18 mouse cellular contexts compared by ENCODE assay signal in the genomic region with DNA sequence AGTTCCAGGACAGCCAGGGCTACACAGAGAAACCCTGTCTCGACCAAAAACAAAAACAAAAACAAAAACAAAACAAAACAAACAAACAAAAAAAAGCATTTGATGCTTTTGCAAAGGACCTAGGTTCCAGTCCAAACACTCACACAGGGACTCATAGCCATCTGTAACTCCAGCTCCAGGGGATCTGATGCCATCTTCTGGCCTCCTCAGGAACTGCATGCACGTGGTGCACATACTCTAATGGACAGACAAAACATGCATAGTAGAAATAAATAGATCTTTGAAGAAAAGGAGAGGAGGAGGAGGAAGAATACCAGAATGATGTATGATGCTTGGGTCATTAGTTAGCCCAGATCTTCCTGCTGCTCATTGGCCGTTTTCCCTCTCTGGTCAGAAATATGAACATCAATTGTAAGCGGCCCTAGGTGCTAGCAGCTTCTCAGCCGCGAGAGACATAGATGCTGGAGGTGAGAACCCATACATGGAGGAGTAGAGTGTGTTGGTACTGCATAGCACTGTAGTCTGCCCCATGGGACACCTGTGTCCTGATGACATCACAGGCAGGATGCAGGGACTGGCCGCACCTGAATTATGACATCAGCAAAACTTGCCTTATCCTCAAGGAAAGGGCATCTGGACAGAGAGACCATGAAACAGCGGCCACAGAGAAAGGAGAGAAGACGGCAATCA. TPM values are rescaled to one million over a fixed set of nuclear protein-coding genes. Genes with fewer than 3 reads are reported as not detected.
DNase-seq lines count a peak whose midpoint lies in the region; ATAC-seq and TF ChIP-seq lines count a peak whose summit lies in the region.
"Had no signal": no experiment of that assay in that cellular context is flagged by ENCODE, and none has a peak within 500 bp of the region (broad histone marks: within the 10 kb centered on the region; RNA-seq: fewer than 3 reads in every experiment).

A gene (plus strand): TSS at position 640 of the 690 bp plus-strand sequence.

- intact Hi-C loops in left cerebral cortex, adult 2 months (cut with DNase I): no loop called here

- DNase-seq in neural tube, embryonic 11.5 days (ENCODE audit: low spot score): no peak
- DNase-seq in neural tube, embryonic 10.5 days (ENCODE audit: extremely low spot score, low spot score): no peak
- no peak for DNase-seq in ES-E14 (ENCODE audit: low read depth, low spot score)
- no peak for DNase-seq in adrenal gland, postnatal 4 days (ENCODE audit: low spot score in 2 of 2)
- no peak for DNase-seq in left cerebral cortex, adult 2 months (ENCODE audit: extremely low spot score in 1 of 2, low spot score in 2 of 2)
- DNase-seq: adrenal gland, postnatal 25 days; cerebellum, adult 18-20 months; kidney, adult 18-20 months; lung, postnatal 14 days; right cerebral cortex, postnatal 25 days had no signal

- H3K9me3 ChIP-seq in intestine, postnatal 0 days (ENCODE audit: control insufficient read depth): no peaks in the 10 kb centered on the region
- no peaks in the 10 kb centered on the region for H3K9me3 ChIP-seq in intestine, embryonic 15.5 days
- no peaks in the 10 kb centered on the region for H3K9me3 ChIP-seq in neural tube, embryonic 11.5 days (ENCODE audit: control insufficient read depth, low read length)
- no peaks in the 10 kb centered on the region for H3K9me3 ChIP-seq in ES-E14 (ENCODE audit: control insufficient read depth, insufficient read depth, low read depth, low read length)
- H3K9me3 ChIP-seq in limb, embryonic 13.5 days: peaks cover 4% of the 10 kb centered on the region; the same call in 1 of the 2 replicates
- H3K9me3 ChIP-seq: midbrain, embryonic 15.5 days had no signal

- in situ Hi-C loops in ES-E14 (cut with MboI; ENCODE audit: low sequenced_read_pairs in 2 of 2, unreplicated experiment in 2 of 2): no loop called here

- peak; percentile 50 for TF ChIP-seq CTCF in intestine, postnatal 0 days (IDR thresholded peaks at IDR 0.05; ENCODE audit: low read depth)
- no peak; the same call in 1 of the 2 replicates for TF ChIP-seq CTCF in left cerebral cortex, adult 2 months (IDR thresholded peaks at IDR 0.05)

- no peaks in the 10 kb centered on the region for H3K27me3 ChIP-seq in intestine, postnatal 0 days (replicated peaks; ENCODE audit: control insufficient read depth, insufficient read depth, low read length)
- no peaks in the 10 kb centered on the region for H3K27me3 ChIP-seq in intestine, embryonic 15.5 days (replicated peaks)
- no peaks in the 10 kb centered on the region for H3K27me3 ChIP-seq in neural tube, embryonic 11.5 days (ENCODE audit: control insufficient read depth, insufficient read depth, low read length)
- H3K27me3 ChIP-seq in limb, embryonic 13.5 days: no peaks in the 10 kb centered on the region
- H3K27me3 ChIP-seq: midbrain, embryonic 15.5 days had no signal

- 92% methylated on average over 9 of the region's 9 CpGs for whole genome bisulfite sequencing in intestine, postnatal 0 days
- WGBS in intestine, embryonic 15.5 days: 92% methylated on average over 9 of the region's 9 CpGs
- WGBS in neural tube, embryonic 11.5 days: 93% methylated on average over 9 of the region's 9 CpGs
- 93% methylated on average over 9 of the region's 9 CpGs for WGBS in limb, embryonic 13.5 days

- no peaks in the 10 kb centered on the region for H3K4me1 ChIP-seq in intestine, postnatal 0 days (replicated peaks; ENCODE audit: control insufficient read depth, insufficient read depth, low read length)
- peaks cover 11% of the 10 kb centered on the region for H3K4me1 ChIP-seq in intestine, embryonic 15.5 days (replicated peaks)
- H3K4me1 ChIP-seq in neural tube, embryonic 11.5 days (ENCODE audit: control insufficient read depth, insufficient read depth, low read length): no peaks in the 10 kb centered on the region; the same call in 1 of the 2 replicates
- H3K4me1 ChIP-seq in ES-E14 (ENCODE audit: control insufficient read depth in 2 of 2, insufficient read depth in 2 of 2, low read length in 2 of 2, poor library complexity in 1 of 2): peaks cover 2 to 3% of the 10 kb centered on the region in 2 experiments; a peak in 1 of 4 replicates
- H3K4me1 ChIP-seq in limb, embryonic 13.5 days: peaks cover 11% of the 10 kb centered on the region

- H3K4me3 ChIP-seq in intestine, postnatal 0 days (ENCODE audit: low read depth, low read length): no peak within 1 kb of the TSS
- no peak within 1 kb of the TSS for H3K4me3 ChIP-seq in intestine, embryonic 15.5 days (replicated peaks)
- no peak within 1 kb of the TSS for H3K4me3 ChIP-seq in neural tube, embryonic 11.5 days (ENCODE audit: low read depth, low read length)
- H3K4me3 ChIP-seq in ES-E14 (ENCODE audit: insufficient read depth in 1 of 2, low read depth in 1 of 2, low read length in 2 of 2, poor library complexity in 1 of 2, severe bottlenecking in 1 of 2): peak within 1 kb of the TSS; percentile 9 to 30; a peak in 3 of 4 replicates
- no peak within 1 kb of the TSS for H3K4me3 ChIP-seq in limb, embryonic 13.5 days
- no peak within 1 kb of the TSS for H3K4me3 ChIP-seq in left cerebral cortex, adult 2 months
- H3K4me3 ChIP-seq: midbrain, embryonic 15.5 days had no signal

- H3K4me2 ChIP-seq in intestine, postnatal 0 days (replicated peaks; ENCODE audit: low read depth): no peak within 1 kb of the TSS
- H3K4me2 ChIP-seq in intestine, embryonic 15.5 days (replicated peaks): no peak within 1 kb of the TSS
- H3K4me2 ChIP-seq in neural tube, embryonic 11.5 days (ENCODE audit: low read depth): no peak within 1 kb of the TSS
- H3K4me2 ChIP-seq in limb, embryonic 13.5 days (replicated peaks): peak within 1 kb of the TSS; percentile 16; the same call in 1 of the 2 replicates
- H3K4me2 ChIP-seq: midbrain, embryonic 15.5 days had no signal

- no peak for ATAC-seq in intestine, postnatal 0 days
- no peak for ATAC-seq in intestine, embryonic 15.5 days
- ATAC-seq in neural tube, embryonic 11.5 days (ENCODE audit: insufficient read depth, low FRiP score, low TSS enrichment): no peak
- ATAC-seq in limb, embryonic 13.5 days (ENCODE audit: low FRiP score, low read depth): no peak
- ATAC-seq: CD4-positive, CD25-positive, alpha-beta regulatory T cell, adult 4 months; midbrain, embryonic 15.5 days had no signal

- no peak within 1 kb of the TSS for H3K9ac ChIP-seq in intestine, postnatal 0 days (ENCODE audit: low read depth, low read length)
- no peak within 1 kb of the TSS for H3K9ac ChIP-seq in intestine, embryonic 15.5 days
- peak within 1 kb of the TSS; percentile 7; the same call in 1 of the 2 replicates for H3K9ac ChIP-seq in neural tube, embryonic 11.5 days (ENCODE audit: low read length)
- no peak within 1 kb of the TSS for H3K9ac ChIP-seq in ES-E14 (ENCODE audit: insufficient read depth, low read depth, low read length, poor library complexity, severe bottlenecking)
- H3K9ac ChIP-seq in limb, embryonic 13.5 days: no peak within 1 kb of the TSS
- H3K9ac ChIP-seq: midbrain, embryonic 15.5 days had no signal

- H3K27ac ChIP-seq in intestine, postnatal 0 days (ENCODE audit: low read depth, low read length): no peak within 1 kb of the TSS
- no peak within 1 kb of the TSS for H3K27ac ChIP-seq in intestine, embryonic 15.5 days
- H3K27ac ChIP-seq in neural tube, embryonic 11.5 days (ENCODE audit: low read depth, low read length): no peak within 1 kb of the TSS
- no peak within 1 kb of the TSS for H3K27ac ChIP-seq in ES-E14 (ENCODE audit: insufficient read depth, low read depth, low read length, poor library complexity, severe bottlenecking)
- H3K27ac ChIP-seq in limb, embryonic 13.5 days: no peak within 1 kb of the TSS
- no peak within 1 kb of the TSS for H3K27ac ChIP-seq in left cerebral cortex, adult 2 months
- H3K27ac ChIP-seq: midbrain, embryonic 15.5 days had no signal

- no peaks in the 10 kb centered on the region for H3K36me3 ChIP-seq in intestine, postnatal 0 days (ENCODE audit: control insufficient read depth, insufficient read depth)
- H3K36me3 ChIP-seq in intestine, embryonic 15.5 days: no peaks in the 10 kb centered on the region
- no peaks in the 10 kb centered on the region for H3K36me3 ChIP-seq in neural tube, embryonic 11.5 days (ENCODE audit: control insufficient read depth, insufficient read depth, low read length)
- H3K36me3 ChIP-seq in ES-E14 (ENCODE audit: control insufficient read depth, insufficient read depth, low read length, poor library complexity, severe bottlenecking): no peaks in the 10 kb centered on the region
- no peaks in the 10 kb centered on the region for H3K36me3 ChIP-seq in limb, embryonic 13.5 days
- H3K36me3 ChIP-seq: midbrain, embryonic 15.5 days had no signal

TF ChIP-seq in ES-E14, 5 proteins besides CTCF, POLR2A, EP300 and RAD21:
- TF ChIP-seq ZNF384 (IDR thresholded peaks at IDR 0.05; ENCODE audit: low read depth, low read length): no peak
- no peak for TF ChIP-seq CHD2 (IDR thresholded peaks at IDR 0.05; ENCODE audit: low read depth, low read length)
- TF ChIP-seq ZC3H11A (IDR thresholded peaks at IDR 0.05; ENCODE audit: borderline replicate concordance, low read depth, low read length): 0 out of 2 replicates have a peak, but pooled peaks have one; percentile 13
- TF ChIP-seq HCFC1 (IDR thresholded peaks at IDR 0.05; ENCODE audit: borderline replicate concordance, insufficient read depth, low read length): no peak

RNA-seq across cellular contexts. Expression of the gene that starts here (rescaled TPM):
- polyA plus RNA-seq in intestine, postnatal 0 days (2015; fragmentation: Nextera tagmentation; extraction: Ambion mirVana): 0.64 and 1.1 TPM in 2 replicates
- 0.49 and 0.66 TPM in 2 replicates for polyA plus RNA-seq in intestine, embryonic 15.5 days (2015; fragmentation: Nextera tagmentation; extraction: Ambion mirVana)
- polyA plus RNA-seq in neural tube, embryonic 11.5 days (2014; fragmentation: Nextera tagmentation; extraction: Ambion mirVana): 0.12 TPM in 1 of 2 replicates, not detected in the other
- 0.31 and 0.58 TPM in 2 replicates for total RNA-seq in ES-E14 (2012; rRNA removed)
- polyA plus RNA-seq in limb, embryonic 13.5 days (2015; fragmentation: Nextera tagmentation; extraction: Ambion mirVana): 0.08 TPM in 1 of 2 replicates, not detected in the other
- total RNA-seq in adrenal gland, postnatal 4 days (2021): not detected
- total RNA-seq in left cerebral cortex, adult 2 months (2021): under 1 TPM in 1 of 2 experiments, not detected in 1; 0.16 TPM
- total RNA-seq: heart, postnatal 25 days; layer of hippocampus, adult 18-20 months; left cerebral cortex, postnatal 25 days had no signal
- polyA plus RNA-seq: CD4-positive, CD25-positive, alpha-beta regulatory T cell, adult 4 months; midbrain, embryonic 15.5 days had no signal

Comparison
In these comparisons a context has a peak if more than half of its experiments do, and no peak if none do; other contexts are left out.
1. H3K4me3 ChIP-seq: peak in ES-E14 (2 of 2); none in intestine, postnatal 0 days (single experiment), intestine, embryonic 15.5 days (single experiment), neural tube, embryonic 11.5 days (single experiment), limb, embryonic 13.5 days (single experiment) and left cerebral cortex, adult 2 months (single experiment).